Mouse (Mus musculus): Measurements from ENCODE around the gene Tspan13.

Tspan13 gene

DNA sequence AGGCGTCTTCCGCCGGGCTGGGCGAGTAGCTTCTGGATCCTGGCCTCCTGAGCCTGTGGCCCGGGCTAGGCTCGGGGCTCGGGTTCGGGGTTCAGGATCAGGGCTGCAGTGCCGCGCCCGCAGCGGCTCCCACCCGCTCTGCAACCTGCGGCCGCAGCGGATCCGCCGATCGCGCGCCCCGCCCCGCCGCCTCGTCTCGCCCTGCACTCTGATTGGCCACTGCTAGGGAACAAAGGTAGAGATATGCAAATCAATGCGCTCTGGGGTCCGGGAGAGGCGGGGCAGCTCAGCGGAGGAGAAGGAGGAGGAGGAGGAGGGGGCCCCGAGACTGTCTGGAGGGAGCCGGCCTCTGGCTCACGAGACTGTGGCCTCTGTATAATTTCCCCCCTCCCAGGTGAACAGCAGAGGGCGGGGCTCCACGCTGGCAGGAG, at the start of gene Tspan13:
Gene Tspan13, minus strand, starts transcription at position 153 of the 431 bp plus-strand sequence.
- DNase-seq (ENCODE audit: low spot score) = peak; percentile 73

- DNase-seq (ENCODE audit: low spot score) = no peak
These were observed 49.7 kb upstream of the Tspan13 start for GRCm38 (mm10) chr12:36091964-36092363.

GRCm38 (mm10) chr12:36089221-36089620, 46.9 kb upstream of the Tspan13 start:
- no peak for DNase-seq (ENCODE audit: low spot score)

DNA sequence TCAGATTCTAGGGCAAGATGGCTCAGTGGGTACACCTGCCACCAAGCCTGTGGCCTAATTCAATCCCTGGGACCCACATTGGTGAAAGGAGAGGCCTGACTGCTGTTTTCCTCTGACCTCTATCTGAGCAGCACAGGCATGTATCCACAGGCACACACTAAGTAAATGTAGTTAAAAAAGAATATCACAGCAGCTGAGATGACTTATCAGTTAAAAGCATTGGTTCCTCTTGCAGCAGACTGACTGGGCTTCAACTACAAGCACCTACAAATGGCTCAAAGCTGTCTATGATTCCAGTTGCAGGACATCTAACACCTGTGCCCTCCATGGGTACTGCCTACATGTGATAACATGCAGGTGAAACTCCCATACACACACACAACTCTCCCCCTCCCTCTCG, 46.5 kb upstream of the Tspan13 start:
- no peak for DNase-seq (ENCODE audit: low spot score)

- no peak for DNase-seq (ENCODE audit: low spot score)
These were observed 43.1 kb upstream of the Tspan13 start for GRCm38 (mm10) chr12:36085380-36085779.

DNA sequence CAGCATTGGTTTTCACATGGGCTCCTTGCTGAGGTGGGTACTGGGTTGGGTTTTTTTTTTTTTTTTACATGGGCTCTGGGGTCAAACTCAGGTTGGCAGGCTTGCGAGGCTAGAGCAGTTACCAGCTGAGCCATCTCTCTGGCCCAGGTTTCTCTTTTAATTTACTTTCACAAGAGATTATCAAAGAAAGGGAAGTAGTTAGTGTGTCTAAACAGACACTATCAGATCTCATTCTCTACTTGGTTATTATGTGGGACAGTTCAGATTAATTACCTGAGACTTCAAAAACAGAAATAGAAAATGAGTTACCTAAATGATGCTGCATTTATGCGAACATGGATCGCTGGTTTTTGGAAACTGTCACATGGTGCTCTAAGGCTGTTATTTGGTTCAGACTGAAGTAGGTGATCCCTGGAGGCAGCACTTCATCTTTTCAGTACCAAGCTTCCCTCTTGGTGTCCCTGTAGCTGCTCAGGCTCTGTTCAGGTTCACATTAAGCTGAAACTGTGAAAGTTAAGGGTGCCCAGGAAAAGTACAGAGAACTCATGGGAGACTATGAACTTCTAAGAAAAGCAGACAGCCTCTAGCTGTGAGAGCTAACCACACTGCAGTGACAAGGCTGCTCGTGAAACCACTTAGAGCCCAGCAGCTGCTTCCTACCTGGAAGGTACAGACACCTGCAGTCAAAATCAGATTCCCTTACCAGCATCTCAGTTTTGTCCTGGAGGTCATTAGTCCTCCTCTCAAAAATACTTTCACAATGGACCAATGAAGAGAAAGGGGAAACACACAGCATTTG, 36.0 kb upstream of the Tspan13 start:
- DNase-seq (ENCODE audit: low spot score) = no peak

- no peak for DNase-seq (ENCODE audit: low spot score)
These were observed 30.6 kb upstream of the Tspan13 start for GRCm38 (mm10) chr12:36072860-36073259.

DNA sequence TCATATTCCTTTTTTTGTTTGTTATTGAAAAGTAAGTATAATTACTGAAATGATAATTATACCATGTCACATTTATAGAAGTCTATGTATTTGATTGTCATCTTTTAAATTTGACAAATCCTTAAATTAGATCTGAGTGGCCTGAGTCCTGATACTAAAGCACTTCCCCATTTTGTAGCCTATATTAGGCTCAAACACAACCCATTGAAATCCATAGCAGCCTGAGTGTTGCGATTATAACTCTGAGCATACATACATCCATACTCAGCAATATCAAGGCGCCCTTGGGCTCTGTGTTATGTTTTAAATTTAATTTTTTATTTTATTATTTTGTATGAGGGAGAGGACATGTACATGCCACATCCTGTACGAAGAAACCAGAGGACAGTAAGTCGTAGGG, 27.9 kb upstream of the Tspan13 start:
- DNase-seq (ENCODE audit: low spot score) = no peak

DNA sequence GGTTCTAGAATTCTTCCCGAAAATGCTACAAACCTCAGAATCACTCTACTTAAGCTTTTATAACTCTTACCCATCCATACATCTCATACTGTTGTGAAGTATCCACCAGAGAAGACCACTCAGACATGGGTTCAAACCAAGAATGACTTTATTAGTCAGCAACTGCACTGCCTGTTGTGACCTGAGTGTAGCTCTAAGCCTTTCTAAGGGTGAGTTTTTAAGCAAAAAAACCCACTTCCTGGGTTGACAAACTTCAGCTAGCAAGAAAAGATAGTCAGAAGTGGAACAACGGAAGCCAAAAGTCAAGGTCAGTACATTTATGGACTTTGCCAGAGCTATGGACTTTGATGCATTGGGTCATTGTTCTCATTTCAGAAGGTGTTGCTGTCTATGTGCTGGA, 25.2 kb upstream of the Tspan13 start:
- no peak for DNase-seq (ENCODE audit: low spot score)

DNA sequence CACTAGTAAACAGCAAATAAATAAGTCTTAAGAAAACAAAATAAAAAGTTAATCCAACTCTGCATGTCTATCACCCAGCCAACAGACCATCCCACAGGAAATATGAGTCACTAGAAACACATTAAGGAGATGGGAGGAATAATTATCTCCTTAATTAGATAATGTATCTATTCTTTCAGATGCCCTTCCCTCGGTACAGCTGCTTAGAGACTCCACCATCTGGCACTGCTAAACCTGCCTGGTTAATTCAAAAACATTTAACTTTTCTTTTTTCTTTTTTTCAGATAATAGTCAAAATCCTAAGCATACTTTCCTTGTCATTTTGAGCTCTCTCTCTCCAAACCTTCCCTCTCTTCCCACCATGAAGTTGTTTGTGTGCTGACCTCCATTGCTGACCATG, 23.6 kb upstream of the Tspan13 start:
- DNase-seq (ENCODE audit: low spot score) = no peak

GRCm38 (mm10) chr12:36057699-36058098, 15.4 kb upstream of the Tspan13 start:
- no peak for DNase-seq (ENCODE audit: low spot score)

GRCm38 (mm10) chr12:36050276-36050675, 8.0 kb upstream of the Tspan13 start:
- DNase-seq (ENCODE audit: low spot score) = no peak

DNA sequence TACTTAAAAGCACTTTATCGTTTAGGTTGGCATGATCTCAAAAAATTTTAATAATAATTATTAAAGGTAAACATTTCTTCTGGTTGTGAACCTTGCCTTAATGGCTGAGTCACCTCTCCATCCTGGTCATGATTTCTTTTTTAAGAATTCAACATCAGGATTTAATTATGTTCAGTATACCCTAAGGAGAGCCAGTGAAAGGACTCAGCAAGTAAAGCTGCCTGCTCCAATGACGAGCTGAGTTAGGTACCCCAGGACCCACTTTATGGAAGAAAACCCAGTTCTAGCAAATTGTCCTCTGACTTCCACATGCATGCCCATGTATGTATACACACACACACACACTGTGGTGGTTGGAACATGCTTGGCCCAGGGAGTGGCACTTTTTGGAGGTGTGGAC, 5.3 kb upstream of the Tspan13 start:
- no peak for DNase-seq (ENCODE audit: low spot score)

- no peak for DNase-seq (ENCODE audit: low spot score)
These were observed 3.9 kb upstream of the Tspan13 start for GRCm38 (mm10) chr12:36046196-36046595.

DNA sequence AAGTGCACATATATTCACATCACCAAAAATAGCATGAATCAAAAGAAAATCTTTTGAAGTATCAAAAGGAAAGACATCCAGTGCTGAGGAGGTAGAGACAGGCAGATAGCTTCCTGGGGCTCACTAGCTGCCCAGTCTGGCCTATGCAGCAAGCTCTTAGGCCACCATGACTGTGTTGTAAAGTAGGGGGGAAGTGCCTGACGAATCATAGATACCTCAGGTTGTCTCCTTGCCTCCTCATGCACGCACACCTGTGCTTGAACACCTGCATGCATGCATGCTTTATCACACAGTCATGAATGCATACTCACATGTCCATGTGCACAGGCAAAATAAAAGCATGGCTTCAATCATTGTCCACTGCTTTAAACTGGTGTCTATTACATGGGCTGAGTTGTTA, 2.4 kb upstream of the Tspan13 start:
- no peak for DNase-seq (ENCODE audit: low spot score)

DNA sequence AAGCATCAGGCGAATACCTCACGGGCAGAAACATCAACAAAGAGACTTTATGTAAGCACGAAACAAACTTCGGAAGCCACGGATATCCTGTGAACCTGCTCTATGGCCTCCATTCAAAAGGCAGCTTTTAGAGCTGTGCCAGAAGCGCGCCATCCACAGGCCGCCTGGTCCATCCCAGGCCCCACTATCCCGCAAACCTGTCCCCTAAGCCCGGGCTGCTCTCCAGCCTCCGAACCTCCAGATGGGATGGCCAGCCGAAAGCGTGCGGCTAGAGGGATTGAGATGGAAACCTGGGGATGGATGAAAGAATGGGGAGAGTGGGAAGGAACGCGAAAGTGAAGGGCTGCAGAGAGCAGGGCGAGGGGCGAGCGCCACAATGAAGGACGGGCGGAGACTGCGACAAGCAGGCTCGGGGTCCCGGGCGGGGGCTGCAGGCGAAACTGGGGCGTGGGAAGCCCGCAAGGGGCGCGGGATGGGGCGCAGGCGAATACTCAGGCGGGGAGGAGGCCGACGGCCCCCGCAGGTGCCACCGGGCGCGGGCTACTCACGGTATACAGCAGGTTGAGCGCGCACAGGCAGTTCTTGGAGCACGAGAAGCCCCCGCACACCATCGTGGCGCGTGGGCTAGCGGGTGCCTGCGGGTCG, 475 bp downstream of the Tspan13 start:
- DNase-seq (ENCODE audit: low spot score) = peak; percentile 31

DNA sequence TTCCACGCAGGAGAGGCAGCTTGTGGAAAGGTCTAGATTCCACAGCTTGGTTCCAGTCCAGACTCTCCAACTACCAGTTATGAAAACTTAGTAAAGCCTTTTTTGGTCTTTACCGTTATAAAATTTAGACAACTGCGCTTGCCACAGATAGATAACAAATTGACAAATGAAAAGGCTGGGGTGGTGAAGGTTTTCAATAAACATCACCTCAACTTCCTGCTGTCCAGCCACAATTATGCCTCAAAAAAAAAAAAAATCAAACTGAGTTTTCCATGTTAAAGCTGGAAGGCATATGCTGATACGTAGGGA, 1.1 kb downstream of the Tspan13 start:
- no peak for DNase-seq (ENCODE audit: low spot score)

- no peak for DNase-seq (ENCODE audit: low spot score)
These were observed 1.6 kb downstream of the Tspan13 start for GRCm38 (mm10) chr12:36040571-36041280.

DNA sequence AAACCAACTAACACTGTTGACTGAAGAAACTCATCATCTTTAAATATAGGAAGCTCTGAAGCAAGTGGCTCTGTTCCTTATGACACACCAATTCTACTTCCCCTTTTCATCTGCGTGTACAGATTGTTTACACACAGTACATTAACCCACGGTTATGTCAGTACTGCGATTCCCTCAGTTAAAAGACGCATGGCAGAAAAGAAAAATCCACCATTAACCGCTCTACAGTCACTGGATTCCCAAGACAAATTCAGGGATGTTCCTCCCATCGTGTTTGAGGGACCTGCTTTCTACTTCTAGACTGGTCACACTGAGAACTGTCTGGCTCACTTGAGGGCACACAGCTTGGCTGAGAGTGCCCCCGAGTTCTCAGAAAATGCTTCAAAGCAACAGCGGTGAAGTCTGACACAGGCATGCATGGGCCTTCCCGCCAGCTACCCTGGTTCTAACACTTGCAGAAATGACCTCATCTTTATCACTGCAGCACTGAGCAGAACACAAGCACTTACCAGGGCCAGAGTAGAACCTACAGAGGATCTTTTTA, 2.7 kb downstream of the Tspan13 start:
- DNase-seq (ENCODE audit: low spot score) = no peak

DNA sequence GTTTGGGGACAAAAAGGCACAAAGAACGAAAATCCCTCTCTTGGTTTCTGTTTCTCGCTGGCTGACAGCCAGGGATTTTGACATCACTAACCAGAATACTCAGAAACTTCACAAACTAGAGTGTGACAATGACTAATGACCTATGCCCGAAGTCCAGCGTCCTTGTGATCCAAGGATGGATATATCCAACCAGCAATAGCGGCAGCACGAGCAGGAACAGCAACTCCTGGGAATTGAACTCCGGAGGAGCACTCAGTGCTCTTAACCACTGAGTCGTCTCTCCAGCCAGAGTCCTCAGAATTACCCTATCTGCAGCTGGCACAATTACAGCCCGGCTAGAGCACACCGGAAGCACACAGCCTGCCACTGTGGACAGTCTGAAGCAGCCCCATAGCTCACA, 5.5 kb downstream of the Tspan13 start:
- no peak for DNase-seq (ENCODE audit: low spot score)

DNA sequence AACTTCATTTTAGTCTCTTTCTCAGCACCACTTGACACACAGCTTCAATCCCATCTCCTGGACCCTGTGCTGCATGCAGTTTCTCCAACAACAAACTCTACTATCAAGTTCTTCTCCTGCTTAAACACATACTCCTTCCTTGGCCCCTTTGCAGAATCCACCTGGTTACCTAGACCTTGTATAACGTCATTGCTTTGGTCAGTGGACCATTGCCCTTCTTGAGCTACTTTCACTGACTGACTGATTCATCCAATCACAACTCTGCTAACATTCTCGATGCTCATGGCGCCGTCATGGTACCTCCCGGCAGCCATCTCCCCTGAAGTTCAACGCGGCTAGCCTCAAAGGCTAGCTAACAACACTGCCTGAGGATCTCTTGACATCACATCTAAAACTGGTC, 6.2 kb downstream of the Tspan13 start:
- no peak for DNase-seq (ENCODE audit: low spot score)

- DNase-seq (ENCODE audit: low spot score) = no peak
These were observed 6.8 kb downstream of the Tspan13 start for GRCm38 (mm10) chr12:36035501-36035900.

DNA sequence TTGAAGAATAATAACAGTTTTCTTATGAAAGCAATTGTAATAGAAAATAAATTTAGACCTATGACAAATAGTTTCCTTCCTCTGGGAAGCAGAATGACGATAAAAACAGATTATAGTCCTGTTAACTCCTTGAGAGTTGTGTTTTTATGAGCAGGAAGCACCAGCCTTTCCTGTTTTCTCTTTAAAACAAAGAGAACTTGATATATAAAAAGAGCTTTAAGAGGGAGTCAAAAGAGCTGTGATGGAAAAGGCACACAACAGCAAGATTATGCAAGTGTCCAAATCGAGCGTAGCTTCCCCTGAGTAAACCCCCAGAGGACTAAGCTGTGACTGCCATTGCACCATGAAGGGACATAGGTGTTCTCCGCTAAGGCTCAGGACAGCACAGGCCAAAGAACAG, 9.9 kb downstream of the Tspan13 start:
- no peak for DNase-seq (ENCODE audit: low spot score)

Data from urinary bladder, postnatal 25 days (tissue).